Mouse (Mus musculus): Measurements from ENCODE around the gene Rbak. TPM values are rescaled to one million over a fixed set of nuclear protein-coding genes. Genes with fewer than 3 reads are reported as not detected.
"Not testable (repeated sequence)": the region's sequence is repeated elsewhere in the genome, so short reads cannot be mapped to it uniquely, and the experiment has no call there.

The Rbak gene
- total and polyA plus RNA-seq, 3 experiments: 3.0 to 26.6 (median 19.8) TPM

DNA sequence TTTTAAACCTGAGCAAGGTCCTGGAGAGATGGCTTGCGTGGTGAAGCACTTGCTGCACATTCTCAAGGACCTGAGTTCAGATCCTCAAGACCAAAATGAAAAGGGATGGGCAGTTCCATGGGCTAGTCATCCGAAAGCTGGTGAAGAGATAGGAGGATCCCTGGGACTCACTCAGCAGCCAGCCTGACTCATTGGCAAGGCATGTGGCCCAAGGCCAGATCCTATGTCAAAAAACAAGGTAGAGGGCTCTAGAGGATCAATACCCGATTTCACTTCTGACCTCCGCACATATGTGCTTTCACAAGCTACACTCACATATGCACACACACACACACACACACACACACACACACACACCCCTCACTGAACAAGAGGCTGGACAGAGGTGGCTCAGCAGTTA, 15.9 kb upstream of the Rbak start:
- Histone ChIP-seq H3K36me3 (replicated peaks) (no peaks in the 10 kb centered on the region), H3K4me3 (ENCODE audit: low read depth, low read length) (no peak overlapping the region), H3K27me3 (ENCODE audit: insufficient read depth, low read length) (peaks cover 22% of the 10 kb centered on the region), H3K9me3 (replicated peaks) (0 out of 2 replicates have a peak, but pooled peaks cover 4% of the 10 kb centered on the region), H3K4me1 (ENCODE audit: insufficient read depth, low read depth, low read length) (no peaks in the 10 kb centered on the region)
- TF ChIP-seq CTCF (IDR thresholded peaks at IDR 0.05; ENCODE audit: low read depth, low read length): no peak
- TF ChIP-seq POLR2AphosphoS5 (IDR thresholded peaks at IDR 0.05; ENCODE audit: insufficient replicate concordance, low read depth, low read length): no peak
- no peak for TF ChIP-seq GATA2 (IDR thresholded peaks at IDR 0.05; ENCODE audit: borderline replicate concordance, low read depth, low read length)
- no peak for TF ChIP-seq TAL1 (conservative IDR thresholded peaks at IDR 0.05; ENCODE audit: low read depth, low read length)
- TF ChIP-seq GATA1 (IDR thresholded peaks at IDR 0.05; ENCODE audit: borderline replicate concordance, low read length): no peak
- DNase-seq (ENCODE audit: low spot score) (no peak), ATAC-seq (ENCODE audit: extremely low read depth, insufficient number of reproducible peaks, low FRiP score, poor library complexity, severe bottlenecking) (no peak)

DNA sequence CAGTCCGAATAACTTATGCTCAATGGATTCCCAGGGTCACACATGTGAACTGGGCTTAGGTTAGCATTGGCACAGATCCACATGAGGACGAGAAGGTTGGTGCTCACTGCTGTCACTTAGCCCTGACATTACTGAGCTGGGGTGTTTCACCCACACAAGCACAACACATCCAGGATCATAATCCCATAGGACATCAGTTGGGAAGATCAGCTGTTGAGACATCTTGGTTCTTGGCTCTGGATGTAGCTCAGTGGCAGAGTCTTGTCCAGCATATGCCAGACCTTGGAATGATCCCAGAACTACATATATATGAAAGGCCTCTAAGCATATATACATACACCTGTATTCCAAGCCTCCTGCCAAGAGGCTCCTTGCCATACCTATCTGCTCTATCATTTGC, 14.6 kb upstream of the Rbak start:
- TF ChIP-seq GATA2 (IDR thresholded peaks at IDR 0.05; ENCODE audit: borderline replicate concordance, low read depth, low read length) (no peak), TAL1 (conservative IDR thresholded peaks at IDR 0.05; ENCODE audit: low read depth, low read length) (no peak), CTCF (IDR thresholded peaks at IDR 0.05; ENCODE audit: low read depth, low read length) (no peak), POLR2AphosphoS5 (IDR thresholded peaks at IDR 0.05; ENCODE audit: insufficient replicate concordance, low read depth, low read length) (no peak), GATA1 (IDR thresholded peaks at IDR 0.05; ENCODE audit: borderline replicate concordance, low read length) (no peak)
- DNase-seq (ENCODE audit: low spot score) (no peak), ATAC-seq (ENCODE audit: extremely low read depth, insufficient number of reproducible peaks, low FRiP score, poor library complexity, severe bottlenecking) (no peak)
- peaks cover 22% of the 10 kb centered on the region for H3K27me3 ChIP-seq (ENCODE audit: insufficient read depth, low read length)
- H3K36me3 ChIP-seq (replicated peaks): no peaks in the 10 kb centered on the region
- no peak overlapping the region for H3K4me3 ChIP-seq (ENCODE audit: low read depth, low read length)
- no peaks in the 10 kb centered on the region for H3K4me1 ChIP-seq (ENCODE audit: insufficient read depth, low read depth, low read length)
- 0 out of 2 replicates have a peak, but pooled peaks cover 4% of the 10 kb centered on the region for H3K9me3 ChIP-seq (replicated peaks)

DNA sequence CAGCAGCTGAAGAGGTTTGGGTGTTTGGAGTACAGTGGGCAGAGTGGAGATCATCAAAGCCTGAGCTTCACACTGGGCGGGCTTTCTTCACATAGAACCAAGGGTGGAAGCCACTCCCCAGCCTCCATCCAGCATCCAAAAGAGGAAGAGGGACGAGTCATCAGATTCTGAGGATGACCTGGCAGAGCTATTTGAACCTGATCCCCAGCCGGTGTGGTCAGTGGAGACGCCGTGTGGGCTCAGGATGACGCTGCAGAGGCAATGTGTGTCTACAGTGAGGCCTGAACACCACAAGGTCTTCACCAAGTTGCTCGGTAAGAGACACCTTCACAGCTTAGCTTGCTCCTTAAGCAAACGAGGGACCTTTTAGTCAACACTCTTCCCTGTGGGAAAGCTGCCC, 14.2 kb upstream of the Rbak start:
- not testable (repeated sequence) for H3K36me3 ChIP-seq (replicated peaks); DNase-seq (ENCODE audit: low spot score); ATAC-seq (ENCODE audit: extremely low read depth, insufficient number of reproducible peaks, low FRiP score, poor library complexity, severe bottlenecking); H3K4me3 ChIP-seq (ENCODE audit: low read depth, low read length); H3K4me1 ChIP-seq (ENCODE audit: insufficient read depth, low read depth, low read length); H3K9me3 ChIP-seq (replicated peaks)
- peaks cover 22% of the 10 kb centered on the region for H3K27me3 ChIP-seq (ENCODE audit: insufficient read depth, low read length)

DNA sequence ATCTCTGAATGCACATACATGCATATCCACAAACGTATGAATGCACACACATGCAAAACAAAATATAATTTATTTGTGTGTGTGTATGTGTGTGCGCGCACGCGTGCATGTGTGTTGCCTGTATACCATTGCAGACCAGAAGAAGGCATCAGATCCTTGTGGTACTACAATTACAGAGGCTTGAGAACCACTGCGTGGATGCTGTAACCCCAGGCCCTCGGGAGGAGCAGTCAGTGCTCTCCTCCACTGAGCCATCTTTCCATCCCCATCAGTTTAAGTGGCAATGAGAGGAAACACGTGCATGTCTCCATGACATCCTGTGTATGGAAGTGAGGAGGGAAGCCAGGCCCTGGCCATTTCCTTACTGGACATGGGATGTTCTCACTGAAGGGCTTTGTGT, 12.2 kb upstream of the Rbak start:
- peaks cover 19% of the 10 kb centered on the region for H3K27me3 ChIP-seq (ENCODE audit: insufficient read depth, low read length)
- DNase-seq (ENCODE audit: low spot score) (no peak), ATAC-seq (ENCODE audit: extremely low read depth, insufficient number of reproducible peaks, low FRiP score, poor library complexity, severe bottlenecking) (no peak)

DNA sequence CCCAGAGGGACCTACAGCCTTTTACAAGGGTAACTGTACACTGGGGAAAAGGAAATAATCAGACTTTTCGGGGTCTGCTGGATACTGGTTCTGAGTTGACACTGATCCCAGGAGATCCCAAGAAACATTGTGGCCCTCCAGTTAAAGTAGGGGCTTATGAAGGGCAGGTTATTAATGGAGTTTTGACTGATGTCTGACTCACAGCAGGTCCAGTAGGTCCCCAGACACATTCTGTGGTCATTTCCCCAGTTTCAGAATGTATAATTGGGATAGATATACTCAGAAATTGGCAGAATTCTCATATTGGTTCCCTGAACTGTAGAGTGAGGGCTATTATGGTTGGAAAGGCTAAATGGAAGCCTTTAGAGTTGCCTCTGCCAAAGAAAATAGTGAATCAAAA, 7.4 kb upstream of the Rbak start:
- not testable (repeated sequence) for H3K9me3 ChIP-seq (replicated peaks); H3K27me3 ChIP-seq (ENCODE audit: insufficient read depth, low read length); H3K4me1 ChIP-seq (ENCODE audit: insufficient read depth, low read depth, low read length); H3K36me3 ChIP-seq (replicated peaks); DNase-seq (ENCODE audit: low spot score); ATAC-seq (ENCODE audit: extremely low read depth, insufficient number of reproducible peaks, low FRiP score, poor library complexity, severe bottlenecking); H3K4me3 ChIP-seq (ENCODE audit: low read depth, low read length)

More for the DNA sequence above, 12.2 kb upstream of the Rbak start:
- TF ChIP-seq GATA2 (IDR thresholded peaks at IDR 0.05; ENCODE audit: borderline replicate concordance, low read depth, low read length) (no peak), GATA1 (IDR thresholded peaks at IDR 0.05; ENCODE audit: borderline replicate concordance, low read length) (no peak), POLR2AphosphoS5 (IDR thresholded peaks at IDR 0.05; ENCODE audit: insufficient replicate concordance, low read depth, low read length) (no peak), TAL1 (conservative IDR thresholded peaks at IDR 0.05; ENCODE audit: low read depth, low read length) (no peak), CTCF (IDR thresholded peaks at IDR 0.05; ENCODE audit: low read depth, low read length) (no peak)
- H3K4me1 ChIP-seq (ENCODE audit: insufficient read depth, low read depth, low read length): no peaks in the 10 kb centered on the region
- no peaks in the 10 kb centered on the region for H3K9me3 ChIP-seq (replicated peaks)
- no peak overlapping the region for H3K4me3 ChIP-seq (ENCODE audit: low read depth, low read length)
- H3K36me3 ChIP-seq (replicated peaks): no peaks in the 10 kb centered on the region

DNA sequence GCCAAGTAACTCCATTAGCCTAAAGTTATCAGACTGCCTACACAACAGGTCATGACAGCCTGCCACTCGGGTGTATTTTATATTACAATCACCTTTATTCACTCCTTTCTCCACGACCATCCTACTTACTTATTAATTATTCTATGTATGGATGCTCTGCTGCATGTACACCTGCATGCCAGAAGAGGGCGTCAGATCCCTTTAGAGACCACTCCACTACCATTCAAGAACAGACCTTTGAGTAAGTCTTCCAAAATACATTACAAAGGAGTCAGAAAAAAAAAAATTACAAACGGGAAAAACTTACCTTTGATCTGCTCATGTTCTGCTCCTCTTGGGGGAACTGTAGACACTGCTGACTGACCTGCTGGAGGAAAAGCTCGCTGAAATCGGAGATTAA, 1.4 kb downstream of the Rbak start:
- Histone ChIP-seq H3K4me1 (ENCODE audit: insufficient read depth, low read depth, low read length) (peaks cover 24% of the 10 kb centered on the region), H3K4me3 (ENCODE audit: low read depth, low read length) (peak overlapping the region; percentile 29; the same call in 1 of the 2 replicates), H3K27me3 (ENCODE audit: insufficient read depth, low read length) (peaks cover 3% of the 10 kb centered on the region; the same call in 1 of the 2 replicates), H3K9me3 (replicated peaks) (peaks cover 17% of the 10 kb centered on the region), H3K36me3 (replicated peaks) (peaks cover 49% of the 10 kb centered on the region)
- no peak for ATAC-seq (ENCODE audit: extremely low read depth, insufficient number of reproducible peaks, low FRiP score, poor library complexity, severe bottlenecking)
- TF ChIP-seq CTCF (IDR thresholded peaks at IDR 0.05; ENCODE audit: low read depth, low read length): peak; percentile 39
- no peak for TF ChIP-seq GATA2 (IDR thresholded peaks at IDR 0.05; ENCODE audit: borderline replicate concordance, low read depth, low read length)
- no peak for TF ChIP-seq GATA1 (IDR thresholded peaks at IDR 0.05; ENCODE audit: borderline replicate concordance, low read length)
- DNase-seq (ENCODE audit: low spot score): peak; percentile 48

DNA sequence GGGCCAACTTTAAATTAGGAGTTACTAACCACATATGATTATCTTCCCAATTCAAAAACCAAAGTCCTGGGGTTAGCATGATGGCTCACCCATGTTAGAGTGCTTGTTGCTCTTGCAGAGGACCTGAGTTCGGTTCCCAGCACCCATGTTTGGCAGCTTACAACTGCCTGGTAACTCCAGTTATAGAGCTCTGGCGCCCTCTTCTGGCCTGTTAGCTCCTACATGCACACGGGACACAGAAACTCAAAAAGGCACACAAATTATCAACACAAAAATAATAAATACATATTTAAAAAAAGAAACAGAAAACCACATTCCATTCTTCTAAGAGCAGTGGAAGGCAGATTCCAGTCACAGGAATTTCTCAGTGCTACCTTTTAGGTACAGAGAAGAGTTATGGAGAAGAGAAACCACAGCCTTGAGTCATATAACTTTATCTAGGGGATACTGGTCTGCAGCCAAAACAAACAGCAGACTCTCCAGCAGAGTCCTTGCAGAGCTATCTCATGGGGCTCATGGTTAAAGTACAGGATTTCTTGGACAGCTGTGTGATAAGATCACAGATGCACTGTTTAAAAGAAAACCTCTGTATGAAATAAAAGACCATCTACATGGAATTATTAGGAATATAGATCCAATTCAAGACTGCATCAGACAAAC, 2.9 kb downstream of the Rbak start:
- ATAC-seq (ENCODE audit: extremely low read depth, insufficient number of reproducible peaks, low FRiP score, poor library complexity, severe bottlenecking) (no peak), DNase-seq (ENCODE audit: low spot score) (no peak)
- no peaks in the 10 kb centered on the region for H3K27me3 ChIP-seq (ENCODE audit: insufficient read depth, low read length)
- H3K36me3 ChIP-seq (replicated peaks): peaks cover 64% of the 10 kb centered on the region
- peaks cover 29% of the 10 kb centered on the region for H3K9me3 ChIP-seq (replicated peaks)
- no peak overlapping the region for H3K4me3 ChIP-seq (ENCODE audit: low read depth, low read length)
- peaks cover 24% of the 10 kb centered on the region for H3K4me1 ChIP-seq (ENCODE audit: insufficient read depth, low read depth, low read length)
- no peak for TF ChIP-seq POLR2AphosphoS5 (IDR thresholded peaks at IDR 0.05; ENCODE audit: insufficient replicate concordance, low read depth, low read length)
- no peak for TF ChIP-seq GATA2 (IDR thresholded peaks at IDR 0.05; ENCODE audit: borderline replicate concordance, low read depth, low read length)
- no peak for TF ChIP-seq CTCF (IDR thresholded peaks at IDR 0.05; ENCODE audit: low read depth, low read length)
- TF ChIP-seq TAL1 (conservative IDR thresholded peaks at IDR 0.05; ENCODE audit: low read depth, low read length): no peak
- TF ChIP-seq GATA1 (IDR thresholded peaks at IDR 0.05; ENCODE audit: borderline replicate concordance, low read length): no peak

All from G1E (cell line).